Comparison of ENCODE assay signal across 8 mouse cellular contexts in genomic region chr7:25076296-25076662, GRCm38 (mm10). TPM values are rescaled to one million over a fixed set of nuclear protein-coding genes. Genes with fewer than 3 reads are reported as not detected.
DNase-seq lines count a peak whose midpoint lies in the region; ATAC-seq lines count a peak whose summit lies in the region.

No protein-coding gene starts in this region.

- peaks cover 88% of the 10 kb centered on the region for H3K4me1 ChIP-seq in megakaryocyte, embryonic 14.5 days
- peaks cover 33% of the 10 kb centered on the region for H3K4me1 ChIP-seq in limb, embryonic 12.5 days (replicated peaks)

- H3K27ac ChIP-seq in limb, embryonic 12.5 days = peak overlapping the region; percentile 93

- peak; percentile 23 to 73 for DNase-seq in adrenal gland, adult (ENCODE audit: inconsistent age in 2 of 2, low spot score in 1 of 2)
- DNase-seq in adrenal gland, adult 8-10 months = no peak
- DNase-seq in splenic B cell, adult 2 months (ENCODE audit: low read depth, low spot score) = peak; percentile 26
- DNase-seq in layer of hippocampus, postnatal 36 days = no peak
- DNase-seq in layer of hippocampus, adult 8-10 months (ENCODE audit: low spot score in 2 of 2) = no peak

- peak overlapping the region; percentile 97 for H3K4me3 ChIP-seq in megakaryocyte, embryonic 14.5 days (replicated peaks)
- H3K4me3 ChIP-seq in limb, embryonic 12.5 days (replicated peaks) = peak overlapping the region; percentile 90

- peak overlapping the region; percentile 62 for H3K9ac ChIP-seq in limb, embryonic 12.5 days (replicated peaks)

- H3K36me3 ChIP-seq in megakaryocyte, embryonic 14.5 days (replicated peaks; ENCODE audit: low read length) = peaks cover 26% of the 10 kb centered on the region
- H3K36me3 ChIP-seq in limb, embryonic 12.5 days = peaks cover 25% of the 10 kb centered on the region
- H3K36me3 ChIP-seq in splenic B cell, adult 2 months (ENCODE audit: control insufficient read depth, insufficient read depth, low read length, poor library complexity, severe bottlenecking) = peaks cover 10% of the 10 kb centered on the region

- H3K27me3 ChIP-seq in megakaryocyte, embryonic 14.5 days (replicated peaks) = peaks cover 9% of the 10 kb centered on the region
- no peaks in the 10 kb centered on the region for H3K27me3 ChIP-seq in limb, embryonic 12.5 days
- H3K27me3 ChIP-seq in splenic B cell, adult 2 months (ENCODE audit: control insufficient read depth, insufficient read depth, low read length, poor library complexity, severe bottlenecking) = peaks cover 4% of the 10 kb centered on the region; the same call in 1 of the 2 replicates

- peak overlapping the region; percentile 66 for H3K4me2 ChIP-seq in limb, embryonic 12.5 days

- 20% methylated on average over 7 of the region's 7 CpGs for WGBS in limb, embryonic 12.5 days

- no peak for ATAC-seq in megakaryocyte, adult 5-6 weeks (ENCODE audit: poor library complexity, severe bottlenecking)
- ATAC-seq in limb, embryonic 12.5 days (ENCODE audit: insufficient number of reproducible peaks, insufficient read depth, low FRiP score, low TSS enrichment, low read depth) = no peak

- no peaks in the 10 kb centered on the region for H3K9me3 ChIP-seq in megakaryocyte, embryonic 14.5 days
- H3K9me3 ChIP-seq in limb, embryonic 12.5 days = no peaks in the 10 kb centered on the region

RNA-seq across cellular contexts. Expression of gene Zfp574, which starts 3.9 kb away (rescaled TPM):
- 10 to 100 TPM; 20.2 to 25.0 (median 22.1) TPM for total RNA-seq in adrenal gland, adult 8-10 months (2022)
- 21.6 and 42.6 TPM in 2 replicates for polyA plus RNA-seq in megakaryocyte, embryonic 14.5 days (2012; ENCODE audit: insufficient read depth, low replicate concordance)
- total RNA-seq in megakaryocyte, adult 5-6 weeks (2015) = 6.7 and 6.8 TPM in 2 replicates
- 6.8 and 7.2 TPM in 2 replicates for total RNA-seq in megakaryocyte, adult 5-6 weeks (2017)
- 39.5 and 40.9 TPM in 2 replicates for polyA plus RNA-seq in limb, embryonic 12.5 days (2016; fragmentation: Nextera tagmentation; extraction: Ambion mirVana)
- 10 to 100 TPM; 28.4 to 30.0 TPM for total RNA-seq in layer of hippocampus, postnatal 36 days (2021)
- 10 to 100 TPM; 28.0 to 31.0 (median 29.6) TPM for total RNA-seq in layer of hippocampus, adult 8-10 months (2022)

RNA-seq across cellular contexts. Expression of gene Grik5, which starts 4.1 kb away (rescaled TPM):
- 10 to 100 TPM; 13.8 to 43.0 (median 24.7) TPM for total RNA-seq in adrenal gland, adult 8-10 months (2022)
- 6.5 and 20.1 TPM in 2 replicates for polyA plus RNA-seq in megakaryocyte, embryonic 14.5 days (2012; ENCODE audit: insufficient read depth, low replicate concordance)
- 1.1 and 1.6 TPM in 2 replicates for total RNA-seq in megakaryocyte, adult 5-6 weeks (2015)
- total RNA-seq in megakaryocyte, adult 5-6 weeks (2017) = 2.0 and 2.6 TPM in 2 replicates
- polyA plus RNA-seq in limb, embryonic 12.5 days (2016; fragmentation: Nextera tagmentation; extraction: Ambion mirVana) = 12.4 and 15.0 TPM in 2 replicates
- 100 to 1,000 TPM; 234 to 242 TPM for total RNA-seq in layer of hippocampus, postnatal 36 days (2021)
- 100 to 1,000 TPM; 206 to 235 (median 220) TPM for total RNA-seq in layer of hippocampus, adult 8-10 months (2022)

Comparison
In these comparisons a context has a peak if more than half of its experiments do, and no peak if none do; other contexts are left out.
1. DNase-seq: peak in adrenal gland, adult (2 of 2) and splenic B cell, adult 2 months (single experiment); none in adrenal gland, adult 8-10 months (single experiment), layer of hippocampus, postnatal 36 days (0 of 2) and layer of hippocampus, adult 8-10 months (0 of 2).
2. RNA of gene Grik5, which starts 4.1 kb away (total RNA-seq): 234 to 242 TPM in layer of hippocampus, postnatal 36 days and 206 to 235 TPM in layer of hippocampus, adult 8-10 months; 13.8 to 43.0 TPM in adrenal gland, adult 8-10 months and 1.1 to 2.6 TPM in megakaryocyte, adult 5-6 weeks; every median in the first group is over 4 times any median in the second.